Mouse (Mus musculus) forebrain, embryonic 10.5 days (tissue): ENCODE data around the gene Eif4h. TPM values are rescaled to one million over a fixed set of nuclear protein-coding genes. Genes with fewer than 3 reads are reported as not detected.

Source experiments
- DNase-seq: peaks from one replicate; pipeline ENCODE4 v3.0.0-alpha.2; 2017; ENCODE audit warnings: low spot score; ENCODE audit errors: extremely low spot score
- H3K27ac ChIP-seq: fragments of 300-500 bp; sonication (generic); 2 replicates; pipeline ENCODE4 v1.5.1; 2016; ENCODE audit warnings: mild to moderate bottlenecking
- H3K27me3 ChIP-seq: fragments of 300-500 bp; sonication (generic); 2 replicates; pipeline ENCODE4 v1.6.1; 2016; ENCODE audit warnings: mild to moderate bottlenecking; ENCODE audit not compliant: poor library complexity, severe bottlenecking
- H3K36me3 ChIP-seq: fragments of 300-500 bp; sonication (generic); replicated peaks from 2 replicates; pipeline ENCODE4 v1.6.1; 2016; ENCODE audit warnings: mild to moderate bottlenecking, moderate library complexity
- H3K4me1 ChIP-seq: fragments of 300-500 bp; sonication (generic); 2 replicates; pipeline ENCODE4 v1.6.1; 2016
- H3K4me3 ChIP-seq: fragments of 300-500 bp; sonication (generic); 2 replicates; pipeline ENCODE4 v1.5.1; 2016; ENCODE audit warnings: mild to moderate bottlenecking, moderate library complexity
- H3K9me3 ChIP-seq: fragments of 300-500 bp; sonication (generic); 2 replicates; pipeline ENCODE4 v1.6.1; 2016; ENCODE audit warnings: mild to moderate bottlenecking, moderate library complexity
- WGBS: fragments of 180-500 bp; shearing (Covaris S2); methylation state at CpG from one replicate; pipeline ENCODE4 v1.1.7; 2016; 5-methylcytosine and 5-hydroxymethylcytosine counted together
- polyA plus RNA-seq: library from polyadenylated mRNA; unstranded; fragments of >200 nt; fragmentation: Nextera tagmentation; extraction: Ambion mirVana; gene quantifications from 2 replicates; pipeline ENCODE4 v1.2.1, GENCODE M21; 2016

Eif4h gene
- 571 and 588 TPM in 2 replicates for polyA plus RNA-seq

DNA sequence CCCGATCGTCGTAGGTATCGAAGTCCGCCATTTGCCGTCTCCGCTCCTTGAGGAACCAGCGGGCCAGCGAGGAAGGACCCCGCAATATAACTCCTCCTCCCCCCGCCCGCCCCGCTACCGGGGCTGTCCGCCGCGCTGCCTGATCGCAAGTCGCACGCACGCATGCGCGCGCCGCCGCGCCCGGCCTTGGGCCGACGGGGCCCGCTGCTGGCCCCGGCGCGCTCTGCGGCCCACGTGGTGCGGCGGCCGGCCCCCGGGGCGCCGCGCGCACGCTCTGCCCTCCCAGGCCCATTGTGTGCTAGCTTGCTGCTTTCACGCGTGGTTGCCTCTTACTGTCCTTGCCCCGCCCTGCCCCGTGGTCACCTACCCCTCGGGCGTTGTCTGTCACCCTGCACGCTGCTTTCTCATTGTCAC is at the start of gene Eif4h:
Gene Eif4h (minus strand): TSS at position 222 of the 414 bp plus-strand sequence.
- H3K36me3 ChIP-seq = peaks cover 33% of the 10 kb centered on the region
- H3K27me3 ChIP-seq = no peaks in the 10 kb centered on the region
- H3K9me3 ChIP-seq = no peaks in the 10 kb centered on the region
- H3K4me3 ChIP-seq = peak within 1 kb of the TSS; percentile 99
- H3K27ac ChIP-seq = peak within 1 kb of the TSS; percentile 99
- DNase-seq = peak; percentile 95
- under 1% methylated on average over 52 of the region's 52 CpGs for WGBS
- peaks cover 18% of the 10 kb centered on the region for H3K4me1 ChIP-seq

DNA sequence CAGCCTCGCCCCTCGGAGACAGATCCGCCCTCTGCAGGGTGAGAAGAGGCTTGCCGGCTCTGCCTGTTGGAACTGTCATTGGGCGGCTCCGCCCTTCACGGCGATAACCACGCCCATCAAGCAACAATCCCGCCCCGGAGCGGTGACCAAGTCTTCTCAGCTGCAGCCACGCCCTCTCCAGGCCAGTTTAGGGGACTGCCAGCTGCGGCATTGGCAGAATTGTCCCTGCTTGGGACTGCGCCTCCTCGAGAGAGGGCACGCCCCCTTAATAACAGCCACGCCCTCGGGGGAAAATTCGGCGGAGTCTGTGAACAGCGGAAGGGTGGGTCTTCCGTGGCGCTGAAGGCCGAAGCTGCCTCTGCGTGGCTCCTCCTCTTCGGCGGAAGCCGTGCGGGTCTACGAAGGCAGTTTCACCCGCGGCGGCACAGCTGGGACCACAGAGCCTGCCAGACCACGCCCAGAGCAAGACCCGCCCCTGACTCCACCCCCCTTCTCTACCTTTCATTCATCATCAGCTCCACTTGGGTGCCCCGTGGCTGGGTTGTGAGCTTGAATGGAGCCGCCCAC is 49.5 kb upstream of the Eif4h start:
- Histone ChIP-seq H3K4me1 (peaks cover 27% of the 10 kb centered on the region), H3K36me3 (peaks cover 28% of the 10 kb centered on the region), H3K27ac (peak overlapping the region; percentile 88), H3K9me3 (no peaks in the 10 kb centered on the region), H3K4me3 (peak overlapping the region; percentile 88), H3K27me3 (peaks cover 15% of the 10 kb centered on the region)
- peak; percentile 100 for DNase-seq
- WGBS = under 1% methylated on average over 38 of the region's 38 CpGs

GRCm38 (mm10) chr5:134688086-134688717 is 48.9 kb upstream of the Eif4h start, which contains the start of gene Limk1:
Gene Limk1 (minus strand): TSS chr5:134688598.
- WGBS = under 1% methylated on average over 43 of the region's 69 CpGs
- peak within 1 kb of the TSS; percentile 88 for H3K27ac ChIP-seq
- H3K36me3 ChIP-seq = peaks cover 32% of the 10 kb centered on the region
- H3K9me3 ChIP-seq = no peaks in the 10 kb centered on the region
- H3K27me3 ChIP-seq = peaks cover 15% of the 10 kb centered on the region
- H3K4me1 ChIP-seq = peaks cover 27% of the 10 kb centered on the region
- no peak for DNase-seq
- H3K4me3 ChIP-seq = peak within 1 kb of the TSS; percentile 88

DNA sequence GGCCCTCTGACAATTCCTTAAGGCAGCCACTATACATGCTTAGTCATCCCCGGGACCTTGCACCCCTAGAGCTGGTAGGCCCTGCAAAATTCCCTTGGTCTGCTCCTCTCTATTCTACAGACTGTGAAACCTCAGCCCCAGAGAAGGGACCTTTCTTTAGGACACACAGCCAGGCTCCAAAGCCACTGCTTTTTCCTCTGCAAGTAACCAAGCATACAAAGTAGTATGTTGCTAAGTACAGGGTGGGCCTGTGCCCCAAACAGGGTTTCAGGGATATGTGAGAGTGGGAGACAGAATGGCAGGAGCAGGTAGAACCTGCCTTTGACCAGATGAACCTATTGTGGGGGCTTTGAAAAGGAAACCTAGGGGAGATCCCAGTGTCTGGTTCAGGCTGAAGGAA is 47.9 kb upstream of the Eif4h start:
- 73% methylated on average over 1 of the region's 1 CpGs for WGBS
- DNase-seq = no peak
- H3K36me3 ChIP-seq = peaks cover 40% of the 10 kb centered on the region
- H3K27ac ChIP-seq = no peak overlapping the region; the same call in 1 of the 2 replicates
- H3K4me3 ChIP-seq = peak overlapping the region; percentile 88
- no peaks in the 10 kb centered on the region for H3K9me3 ChIP-seq
- H3K4me1 ChIP-seq = peaks cover 27% of the 10 kb centered on the region
- peaks cover 15% of the 10 kb centered on the region for H3K27me3 ChIP-seq

DNA sequence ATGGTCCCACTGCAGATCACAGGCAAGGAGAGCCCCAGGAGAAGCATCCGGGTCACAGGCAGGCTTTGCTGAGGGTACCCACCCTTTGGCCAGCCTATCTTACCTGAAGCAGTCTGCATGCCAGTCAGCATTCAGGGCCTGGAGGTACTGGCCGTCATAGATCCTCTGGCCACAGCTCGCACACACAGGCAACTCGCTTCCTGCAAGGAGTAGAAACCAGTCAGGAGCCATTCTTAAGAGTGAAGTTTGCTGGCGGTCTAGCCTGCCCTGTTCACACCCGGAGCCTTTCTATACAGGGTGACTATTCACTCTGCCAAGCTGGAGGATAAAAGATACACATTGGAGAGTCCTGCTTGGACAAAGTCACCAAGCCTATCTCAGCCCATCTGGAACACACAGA is 47.3 kb upstream of the Eif4h start:
- no peak overlapping the region for H3K27ac ChIP-seq
- peaks cover 15% of the 10 kb centered on the region for H3K27me3 ChIP-seq
- H3K9me3 ChIP-seq = no peaks in the 10 kb centered on the region
- peaks cover 40% of the 10 kb centered on the region for H3K36me3 ChIP-seq
- no peak for DNase-seq
- peaks cover 27% of the 10 kb centered on the region for H3K4me1 ChIP-seq
- 90% methylated on average over 6 of the region's 6 CpGs for WGBS
- 0 out of 2 replicates have a peak overlapping the region, but pooled peaks have one; percentile 9 for H3K4me3 ChIP-seq

DNA sequence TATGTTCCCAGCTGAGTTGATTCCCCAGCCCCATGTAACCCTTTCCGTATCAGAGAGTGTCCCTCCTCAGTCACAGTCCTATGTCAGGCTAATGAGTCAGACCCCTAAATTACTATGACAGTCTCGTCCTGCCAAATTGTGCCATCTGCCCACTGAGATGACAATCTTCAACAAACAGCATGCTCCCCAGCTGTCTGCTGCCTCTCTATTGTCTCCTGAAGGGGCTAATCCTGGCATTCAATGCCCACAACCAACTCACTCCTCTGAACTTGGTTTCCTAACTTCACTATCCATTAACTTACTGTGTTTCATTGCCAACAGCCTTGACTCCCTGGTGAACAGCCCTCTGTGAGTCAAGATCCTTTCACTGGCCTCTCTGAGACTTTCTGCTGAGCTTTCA is 45.1 kb upstream of the Eif4h start:
- Histone ChIP-seq H3K36me3 (peaks cover 43% of the 10 kb centered on the region), H3K27me3 (peaks cover 15% of the 10 kb centered on the region), H3K9me3 (no peaks in the 10 kb centered on the region), H3K4me3 (no peak overlapping the region), H3K27ac (no peak overlapping the region), H3K4me1 (peaks cover 28% of the 10 kb centered on the region)
- DNase-seq = no peak
- 90% methylated on average over 2 of the region's 2 CpGs for WGBS

GRCm38 (mm10) chr5:134683813-134684212 is 44.5 kb upstream of the Eif4h start:
- no peak overlapping the region for H3K4me3 ChIP-seq
- peaks cover 28% of the 10 kb centered on the region for H3K4me1 ChIP-seq
- peaks cover 15% of the 10 kb centered on the region for H3K27me3 ChIP-seq
- DNase-seq = no peak
- H3K36me3 ChIP-seq = peaks cover 43% of the 10 kb centered on the region
- H3K27ac ChIP-seq = no peak overlapping the region
- WGBS = 77% methylated on average over 2 of the region's 2 CpGs
- no peaks in the 10 kb centered on the region for H3K9me3 ChIP-seq

DNA sequence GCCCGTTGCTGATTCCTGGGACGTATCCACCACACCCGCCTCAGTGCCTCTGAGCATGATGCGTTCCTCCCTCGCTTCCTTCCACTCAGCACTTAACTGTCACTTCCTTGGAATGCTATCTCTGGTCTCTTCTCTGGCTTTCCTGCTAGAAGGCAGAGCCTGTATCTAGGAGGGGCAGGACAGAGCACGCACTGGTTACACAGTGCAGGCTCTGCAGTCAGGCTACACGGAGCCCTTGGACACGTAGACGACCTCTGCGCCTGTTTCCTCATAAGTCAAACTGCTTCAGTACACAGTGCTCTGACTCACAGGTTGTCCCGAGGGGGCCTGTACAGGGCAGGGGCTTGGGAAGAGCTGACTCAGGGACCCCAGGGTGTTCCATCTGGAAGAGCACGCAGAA is 40.9 kb upstream of the Eif4h start:
- no peak overlapping the region for H3K27ac ChIP-seq
- WGBS = 82% methylated on average over 12 of the region's 12 CpGs
- H3K4me3 ChIP-seq = no peak overlapping the region
- peaks cover 45% of the 10 kb centered on the region for H3K4me1 ChIP-seq
- H3K36me3 ChIP-seq = peaks cover 40% of the 10 kb centered on the region
- DNase-seq = no peak
- H3K9me3 ChIP-seq = no peaks in the 10 kb centered on the region
- no peaks in the 10 kb centered on the region for H3K27me3 ChIP-seq

GRCm38 (mm10) chr5:134678827-134679546 is 39.7 kb upstream of the Eif4h start:
- WGBS = 68% methylated on average over 8 of the region's 8 CpGs
- Histone ChIP-seq H3K27me3 (no peaks in the 10 kb centered on the region), H3K27ac (peak overlapping the region; percentile 17; the same call in 1 of the 2 replicates), H3K36me3 (peaks cover 27% of the 10 kb centered on the region), H3K4me3 (no peak overlapping the region), H3K9me3 (no peaks in the 10 kb centered on the region), H3K4me1 (peaks cover 49% of the 10 kb centered on the region)
- no peak for DNase-seq

- Histone ChIP-seq H3K4me1 (peaks cover 49% of the 10 kb centered on the region), H3K4me3 (no peak overlapping the region), H3K27ac (peak overlapping the region; percentile 90), H3K9me3 (no peaks in the 10 kb centered on the region), H3K36me3 (peaks cover 20% of the 10 kb centered on the region), H3K27me3 (no peaks in the 10 kb centered on the region)
- no peak for DNase-seq
- WGBS = 71% methylated on average over 3 of the region's 3 CpGs
Measured at GRCm38 (mm10) chr5:134678031-134678430, 38.7 kb upstream of the Eif4h start.

DNA sequence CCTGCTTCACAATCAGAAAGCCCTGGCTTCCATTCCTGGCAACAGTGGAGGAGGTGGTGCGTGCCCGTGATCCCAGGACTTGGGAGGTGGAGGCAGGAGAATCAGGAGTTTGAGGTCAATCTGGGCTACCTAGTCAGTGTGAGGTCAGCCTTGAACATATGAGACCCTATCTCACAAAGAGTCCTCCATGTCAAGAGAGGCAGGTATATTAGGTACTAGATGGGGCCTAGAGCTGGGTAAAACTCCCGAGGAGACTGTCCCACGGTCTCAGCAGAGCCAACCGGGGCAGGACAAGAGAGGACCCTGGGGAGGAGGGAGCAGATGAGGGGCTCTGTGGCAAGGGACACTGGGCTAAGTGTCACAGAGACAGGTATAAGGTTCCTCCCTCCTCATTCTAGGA is 38.2 kb upstream of the Eif4h start:
- no peaks in the 10 kb centered on the region for H3K27me3 ChIP-seq
- no peak for DNase-seq
- H3K27ac ChIP-seq = peak overlapping the region; percentile 90
- WGBS = 86% methylated on average over 5 of the region's 5 CpGs
- peaks cover 20% of the 10 kb centered on the region for H3K36me3 ChIP-seq
- H3K4me3 ChIP-seq = no peak overlapping the region
- peaks cover 49% of the 10 kb centered on the region for H3K4me1 ChIP-seq
- H3K9me3 ChIP-seq = no peaks in the 10 kb centered on the region

GRCm38 (mm10) chr5:134675956-134676759 is 36.9 kb upstream of the Eif4h start:
- peak; percentile 80 for DNase-seq
- no peaks in the 10 kb centered on the region for H3K9me3 ChIP-seq
- peak overlapping the region; percentile 90 for H3K27ac ChIP-seq
- WGBS = 2% methylated on average over 14 of the region's 14 CpGs
- H3K36me3 ChIP-seq = peaks cover 27% of the 10 kb centered on the region
- no peaks in the 10 kb centered on the region for H3K27me3 ChIP-seq
- H3K4me1 ChIP-seq = peaks cover 54% of the 10 kb centered on the region
- peak overlapping the region; percentile 51 for H3K4me3 ChIP-seq
